In genomic region chr5:33019426-33019821, GRCm38 (mm10) we compare ENCODE assay signal across 8 mouse cellular contexts. TPM values are rescaled to one million over a fixed set of nuclear protein-coding genes. Genes with fewer than 3 reads are reported as not detected.
DNase-seq lines count a peak whose midpoint lies in the region; ATAC-seq and TF ChIP-seq lines count a peak whose summit lies in the region.

No protein-coding gene starts in this region.

- H3K9me3 ChIP-seq in lung, embryonic 15.5 days = no peaks in the 10 kb centered on the region
- H3K9me3 ChIP-seq in embryonic facial prominence, embryonic 11.5 days (replicated peaks; ENCODE audit: control insufficient read depth, low read length) = no peaks in the 10 kb centered on the region
- no peaks in the 10 kb centered on the region for H3K9me3 ChIP-seq in intestine, embryonic 14.5 days (ENCODE audit: control insufficient read depth, low read length)

- under 1% methylated on average over 12 of the region's 12 CpGs for WGBS in lung, embryonic 15.5 days
- 0% methylated on average over 12 of the region's 12 CpGs for WGBS in embryonic facial prominence, embryonic 11.5 days
- 0% methylated on average over 12 of the region's 12 CpGs for WGBS in intestine, embryonic 14.5 days

- H3ac ChIP-seq in myocyte (ENCODE audit: control insufficient read depth, insufficient read length) = peak overlapping the region; percentile 99

- no peak for DNase-seq in lung, postnatal 10 days
- DNase-seq in embryonic facial prominence, embryonic 11.5 days (ENCODE audit: low spot score) = peak; percentile 42
- no peak for DNase-seq in intestine, embryonic 14.5 days (ENCODE audit: low spot score)
- no peak for DNase-seq in frontal cortex, adult 2 months (ENCODE audit: extremely low spot score in 1 of 2, low spot score in 1 of 2)
- DNase-seq in B cell, adult 2 months = no peak
- DNase-seq in adrenal gland, postnatal 25 days = no peak

- peaks cover 53% of the 10 kb centered on the region for H3K79me2 ChIP-seq in myocyte (ENCODE audit: control insufficient read depth, insufficient read depth)

- peaks cover 10% of the 10 kb centered on the region for H3K36me3 ChIP-seq in lung, embryonic 15.5 days
- H3K36me3 ChIP-seq in embryonic facial prominence, embryonic 11.5 days (replicated peaks; ENCODE audit: control insufficient read depth, insufficient read depth, low read depth, low read length) = peaks cover 4% of the 10 kb centered on the region
- peaks cover 24% of the 10 kb centered on the region for H3K36me3 ChIP-seq in intestine, embryonic 14.5 days (ENCODE audit: control insufficient read depth, insufficient read depth, low read length)
- peaks cover 6% of the 10 kb centered on the region for H3K36me3 ChIP-seq in myocyte (ENCODE audit: control insufficient read depth, insufficient read depth)

- H3K27ac ChIP-seq in lung, embryonic 15.5 days = peak overlapping the region; percentile 100
- peak overlapping the region; percentile 99 for H3K27ac ChIP-seq in embryonic facial prominence, embryonic 11.5 days (replicated peaks; ENCODE audit: low read depth, low read length)
- H3K27ac ChIP-seq in intestine, embryonic 14.5 days (ENCODE audit: low read depth) = peak overlapping the region; percentile 99

- TF ChIP-seq POLR2A in myocyte (IDR thresholded peaks at IDR 0.05; ENCODE audit: insufficient read length, low read depth) = no peak

- peaks cover 29% of the 10 kb centered on the region for H3K4me1 ChIP-seq in lung, embryonic 15.5 days
- H3K4me1 ChIP-seq in embryonic facial prominence, embryonic 11.5 days (ENCODE audit: control insufficient read depth, insufficient read depth, low read length) = no peaks in the 10 kb centered on the region
- peaks cover 14% of the 10 kb centered on the region for H3K4me1 ChIP-seq in intestine, embryonic 14.5 days (replicated peaks; ENCODE audit: control insufficient read depth, insufficient read depth, low read length)

- peak overlapping the region; percentile 80 for H3K4me3 ChIP-seq in lung, embryonic 15.5 days
- H3K4me3 ChIP-seq in embryonic facial prominence, embryonic 11.5 days (ENCODE audit: low read depth, low read length) = peak overlapping the region; percentile 88
- H3K4me3 ChIP-seq in intestine, embryonic 14.5 days (ENCODE audit: low read depth, low read length) = peak overlapping the region; percentile 78
- H3K4me3 ChIP-seq in myocyte = peak overlapping the region; percentile 87

- peak overlapping the region; percentile 92 for H3K9ac ChIP-seq in lung, embryonic 15.5 days
- peak overlapping the region; percentile 97 for H3K9ac ChIP-seq in embryonic facial prominence, embryonic 11.5 days (replicated peaks; ENCODE audit: low read length)
- H3K9ac ChIP-seq in intestine, embryonic 14.5 days (ENCODE audit: low read length) = peak overlapping the region; percentile 95

- no peak for ATAC-seq in lung, embryonic 15.5 days (ENCODE audit: borderline replicate concordance, extremely low read depth, low FRiP score, low TSS enrichment)
- ATAC-seq in embryonic facial prominence, embryonic 11.5 days (replicated peaks; ENCODE audit: insufficient number of reproducible peaks, low FRiP score, low TSS enrichment, low read depth) = 0 out of 2 replicates have a peak, but pooled peaks have one; percentile 11
- no peak for ATAC-seq in intestine, embryonic 14.5 days (replicated peaks; ENCODE audit: low FRiP score, low TSS enrichment, low read depth)

- H3K27me3 ChIP-seq in lung, embryonic 15.5 days = no peaks in the 10 kb centered on the region
- H3K27me3 ChIP-seq in embryonic facial prominence, embryonic 11.5 days (ENCODE audit: control insufficient read depth, insufficient read depth, low read length) = no peaks in the 10 kb centered on the region
- H3K27me3 ChIP-seq in intestine, embryonic 14.5 days (replicated peaks; ENCODE audit: control insufficient read depth, insufficient read depth, low read length) = no peaks in the 10 kb centered on the region
- no peaks in the 10 kb centered on the region for H3K27me3 ChIP-seq in myocyte (ENCODE audit: control insufficient read depth, insufficient read depth, insufficient read length)

- H3K4me2 ChIP-seq in lung, embryonic 15.5 days = peak overlapping the region; percentile 61
- peak overlapping the region; percentile 81 for H3K4me2 ChIP-seq in embryonic facial prominence, embryonic 11.5 days (ENCODE audit: low read depth, low read length)
- H3K4me2 ChIP-seq in intestine, embryonic 14.5 days (ENCODE audit: low read length) = peak overlapping the region; percentile 94
- H3K4me2 ChIP-seq in myocyte (ENCODE audit: low read depth) = peak overlapping the region; percentile 84

TF ChIP-seq in myocyte, 11 proteins besides CTCF, POLR2A, EP300 and RAD21:
- TF ChIP-seq E2F4 (IDR thresholded peaks at IDR 0.05; ENCODE audit: insufficient read depth) = no peak

RNA-seq across cellular contexts. Expression of gene Ywhah, which starts 0.8 kb away (rescaled TPM):
- 455 TPM in 2 replicates for polyA plus RNA-seq in lung, embryonic 15.5 days (2015; fragmentation: Nextera tagmentation; extraction: Ambion mirVana)
- polyA plus RNA-seq in embryonic facial prominence, embryonic 11.5 days (2014; fragmentation: Nextera tagmentation; extraction: Ambion mirVana) = 479 and 494 TPM in 2 replicates
- polyA plus RNA-seq in intestine, embryonic 14.5 days (2014; fragmentation: Nextera tagmentation; extraction: Ambion mirVana) = 419 and 446 TPM in 2 replicates
- polyA plus RNA-seq in myocyte (2012; fragmentation: generic; extraction: Trizol) = 106 TPM
- 1,285 and 1,395 TPM in 2 replicates for polyA plus RNA-seq in frontal cortex, adult 2 months (2012; rRNA removed)
- total RNA-seq in adrenal gland, postnatal 25 days (2021) = 201 and 209 TPM in 2 replicates
